ENCODE assay signal across 7 mouse cellular contexts in genomic region chr7:3692382-3692986, GRCm38 (mm10). TPM values are rescaled to one million over a fixed set of nuclear protein-coding genes. Genes with fewer than 3 reads are reported as not detected.
DNase-seq lines count a peak whose midpoint lies in the region; ATAC-seq and TF ChIP-seq lines count a peak whose summit lies in the region.

Gene Tsen34 (plus strand): TSS chr7:3692863.

- intact Hi-C loops in heart, postnatal 10 days (cut with DNase I) = loop anchor here (2.0 to 10.0 kb wide), 4 partner anchors 18 to 445 kb away; partner anchors contain the start of genes Cnot3 and Leng8

- H3K9ac ChIP-seq in embryonic facial prominence, embryonic 13.5 days = peak within 1 kb of the TSS; percentile 93
- H3K9ac ChIP-seq in limb, embryonic 11.5 days (ENCODE audit: low read length) = peak within 1 kb of the TSS; percentile 84

- H3K27ac ChIP-seq in spleen, adult 2 months (ENCODE audit: insufficient read depth, low read length) = peak within 1 kb of the TSS; percentile 92
- H3K27ac ChIP-seq in embryonic facial prominence, embryonic 13.5 days = peak within 1 kb of the TSS; percentile 98
- peak within 1 kb of the TSS; percentile 93 for H3K27ac ChIP-seq in limb, embryonic 11.5 days (replicated peaks; ENCODE audit: low read depth, low read length)

- TF ChIP-seq POLR2A in spleen, adult 2 months (IDR thresholded peaks at IDR 0.05; ENCODE audit: low read depth, low read length) = no peak

- ATAC-seq in embryonic facial prominence, embryonic 13.5 days (ENCODE audit: insufficient number of reproducible peaks, insufficient read depth, low FRiP score, low TSS enrichment, low read depth) = no peak; the same call in 1 of the 2 replicates
- ATAC-seq in limb, embryonic 11.5 days (ENCODE audit: insufficient number of reproducible peaks, low FRiP score, low TSS enrichment, low read depth) = peak; percentile 1
- no peak; the same call in 1 of the 2 replicates for ATAC-seq in neutrophil, adult 5-6 weeks (ENCODE audit: extremely low read depth, insufficient number of reproducible peaks, low FRiP score, poor library complexity, severe bottlenecking)

- WGBS in spleen, adult 2 months = under 1% methylated on average over 49 of the region's 49 CpGs
- under 1% methylated on average over 49 of the region's 49 CpGs for WGBS in embryonic facial prominence, embryonic 13.5 days
- under 1% methylated on average over 49 of the region's 49 CpGs for WGBS in limb, embryonic 11.5 days

- H3K36me3 ChIP-seq in spleen, adult 2 months (ENCODE audit: control insufficient read depth, insufficient read depth, low read length) = peaks cover 8% of the 10 kb centered on the region
- H3K36me3 ChIP-seq in embryonic facial prominence, embryonic 13.5 days = peaks cover 30% of the 10 kb centered on the region
- peaks cover 3% of the 10 kb centered on the region; the same call in 1 of the 2 replicates for H3K36me3 ChIP-seq in limb, embryonic 11.5 days (ENCODE audit: control insufficient read depth, insufficient read depth, low read length)

- no peaks in the 10 kb centered on the region for H3K9me3 ChIP-seq in embryonic facial prominence, embryonic 13.5 days
- no peaks in the 10 kb centered on the region for H3K9me3 ChIP-seq in limb, embryonic 11.5 days (ENCODE audit: control insufficient read depth, low read length)

- H3K4me1 ChIP-seq in spleen, adult 2 months (ENCODE audit: control insufficient read depth, insufficient read depth, insufficient read length) = peaks cover 6% of the 10 kb centered on the region; the same call in 1 of the 2 replicates
- peaks cover 21% of the 10 kb centered on the region for H3K4me1 ChIP-seq in embryonic facial prominence, embryonic 13.5 days
- peaks cover 15% of the 10 kb centered on the region; the same call in 1 of the 2 replicates for H3K4me1 ChIP-seq in limb, embryonic 11.5 days (ENCODE audit: control insufficient read depth, insufficient read depth, low read length)

- DNase-seq in spleen, adult 2 months (ENCODE audit: low read depth in 1 of 2, low spot score in 2 of 2) = no peak
- DNase-seq in spleen, postnatal 14 days (ENCODE audit: low spot score in 2 of 2) = no peak
- no peak for DNase-seq in heart, postnatal 10 days
- no peak for DNase-seq in limb, embryonic 11.5 days (ENCODE audit: low spot score)
- no peak for DNase-seq in thymus, postnatal 10 days (ENCODE audit: low spot score in 2 of 2)

- peak within 1 kb of the TSS; percentile 81 for H3K4me2 ChIP-seq in embryonic facial prominence, embryonic 13.5 days
- H3K4me2 ChIP-seq in limb, embryonic 11.5 days (ENCODE audit: low read depth, severe bottlenecking) = peak within 1 kb of the TSS; percentile 87

- no peaks in the 10 kb centered on the region for H3K27me3 ChIP-seq in spleen, adult 2 months (ENCODE audit: control insufficient read depth, insufficient read depth, low read length)
- H3K27me3 ChIP-seq in embryonic facial prominence, embryonic 13.5 days = no peaks in the 10 kb centered on the region
- H3K27me3 ChIP-seq in limb, embryonic 11.5 days (ENCODE audit: control insufficient read depth, insufficient read depth, low read length) = no peaks in the 10 kb centered on the region

- 0 out of 2 replicates have a peak, but pooled peaks have one; percentile 13 for TF ChIP-seq CTCF in spleen, adult 2 months (IDR thresholded peaks at IDR 0.05; ENCODE audit: extremely low read depth, insufficient read depth, insufficient read length, insufficient replicate concordance)

- peak within 1 kb of the TSS; percentile 72 for H3K4me3 ChIP-seq in spleen, adult 2 months (ENCODE audit: extremely low read depth, insufficient read depth, insufficient read length)
- peak within 1 kb of the TSS; percentile 73 for H3K4me3 ChIP-seq in embryonic facial prominence, embryonic 13.5 days
- peak within 1 kb of the TSS; percentile 67 for H3K4me3 ChIP-seq in limb, embryonic 11.5 days (ENCODE audit: low read depth, low read length)

RNA-seq across cellular contexts. Expression of gene Tsen34, which starts in this region (rescaled TPM):
- polyA plus RNA-seq in spleen, adult 2 months (2012; rRNA removed) = 29.2 and 47.1 TPM in 2 replicates
- 275 and 301 TPM in 2 replicates for polyA plus RNA-seq in embryonic facial prominence, embryonic 13.5 days (2015; fragmentation: Nextera tagmentation; extraction: Ambion mirVana)
- 100 to 1,000 TPM; 106 to 107 TPM for total RNA-seq in heart, postnatal 10 days (2021)
- 289 TPM in 2 replicates for polyA plus RNA-seq in limb, embryonic 11.5 days (2014; fragmentation: Nextera tagmentation; extraction: Ambion mirVana)
- 26.4 and 26.5 TPM in 2 replicates for total RNA-seq in neutrophil, adult 5-6 weeks (2017)
